Mouse (Mus musculus) stomach, postnatal 0 days (tissue): ENCODE measurements around the gene Cdh26. TPM values are rescaled to one million over a fixed set of nuclear protein-coding genes. Genes with fewer than 3 reads are reported as not detected.

ENCODE experiments used
- ATAC-seq: fragments of 200-750 bp; cut with Nextera tagmentation; 2 replicates; pipeline ENCODE4 v1.8.0; 2017; ENCODE audit not compliant: low FRiP score, low TSS enrichment
- DNase-seq: peaks from one replicate; pipeline ENCODE4 v3.0.0-alpha.2; 2016; ENCODE audit warnings: low spot score
- H3K27ac ChIP-seq: fragments of 300-500 bp; sonication (generic); replicated peaks from 2 replicates; pipeline ENCODE4 v1.5.1; 2014; ENCODE audit warnings: mild to moderate bottlenecking, control low read depth
- H3K27me3 ChIP-seq: fragments of 300-500 bp; sonication (generic); 2 replicates; pipeline ENCODE4 v1.6.1; 2014; ENCODE audit warnings: low read length; ENCODE audit not compliant: control insufficient read depth, insufficient read depth
- H3K36me3 ChIP-seq: fragments of 300-500 bp; sonication (generic); 2 replicates; pipeline ENCODE4 v1.6.1; 2014; ENCODE audit warnings: low read length, mixed read lengths; ENCODE audit not compliant: control insufficient read depth, insufficient read depth
- H3K4me1 ChIP-seq: fragments of 300-500 bp; sonication (generic); replicated peaks from 2 replicates; pipeline ENCODE4 v1.6.1; 2014; ENCODE audit warnings: antibody characterized with exemption; ENCODE audit not compliant: control insufficient read depth, insufficient read depth
- H3K4me2 ChIP-seq: fragments of 300-500 bp; sonication (generic); replicated peaks from 2 replicates; pipeline ENCODE4 v1.6.1; 2014; ENCODE audit warnings: low read depth, mild to moderate bottlenecking, control low read depth, moderate library complexity
- H3K4me3 ChIP-seq: fragments of 300-500 bp; sonication (generic); 2 replicates; pipeline ENCODE4 v1.5.1; 2014; ENCODE audit warnings: low read depth, low read length, control low read depth
- H3K9ac ChIP-seq: fragments of 300-500 bp; sonication (generic); 2 replicates; pipeline ENCODE4 v1.6.1; 2014; ENCODE audit warnings: mild to moderate bottlenecking, low read length, control low read depth, mixed read lengths
- H3K9me3 ChIP-seq: fragments of 300-500 bp; sonication (generic); 2 replicates; pipeline ENCODE4 v1.6.1; 2016; ENCODE audit warnings: low read length; ENCODE audit not compliant: control insufficient read depth
- CTCF ChIP-seq: IDR thresholded peaks from 2 replicates; pipeline ENCODE4 v1.5.1; 2016; ENCODE audit warnings: antibody characterized with exemption, low read depth, mild to moderate bottlenecking, moderate library complexity
- EP300 ChIP-seq: optimal IDR thresholded peaks from 2 replicates; pipeline ENCODE3; 2016; ENCODE audit warnings: antibody characterized with exemption
- WGBS: fragments of 180-500 bp; shearing (Covaris S2); extraction: QIAGEN DNeasy Blood & Tissue Kit; methylation state at CpG from one replicate; pipeline ENCODE4 v1.1.7; 2014; 5-methylcytosine and 5-hydroxymethylcytosine counted together
- polyA plus RNA-seq: library from polyadenylated mRNA; unstranded; fragments of >200 nt; fragmentation: Nextera tagmentation; extraction: Ambion mirVana; gene quantifications from 2 replicates; pipeline ENCODE4 v1.2.1, GENCODE M21; 2015

Gene Cdh26
- polyA plus RNA-seq, 1 experiment from 2014 or later = 0.39 TPM

- Histone ChIP-seq H3K9ac (no peak overlapping the region), H3K4me2 (no peak overlapping the region), H3K36me3 (no peaks in the 10 kb centered on the region), H3K9me3 (no peaks in the 10 kb centered on the region), H3K4me1 (no peaks in the 10 kb centered on the region), H3K4me3 (no peak overlapping the region), H3K27ac (no peak overlapping the region), H3K27me3 (no peaks in the 10 kb centered on the region)
- no peak for TF ChIP-seq EP300
- no peak for TF ChIP-seq CTCF
- WGBS = 49% methylated on average over 4 of the region's 4 CpGs
- DNase-seq (no peak), ATAC-seq (no peak)
These were observed 57.9 kb downstream of the Cdh26 start for GRCm38 (mm10) chr2:178488276-178488675.

DNA sequence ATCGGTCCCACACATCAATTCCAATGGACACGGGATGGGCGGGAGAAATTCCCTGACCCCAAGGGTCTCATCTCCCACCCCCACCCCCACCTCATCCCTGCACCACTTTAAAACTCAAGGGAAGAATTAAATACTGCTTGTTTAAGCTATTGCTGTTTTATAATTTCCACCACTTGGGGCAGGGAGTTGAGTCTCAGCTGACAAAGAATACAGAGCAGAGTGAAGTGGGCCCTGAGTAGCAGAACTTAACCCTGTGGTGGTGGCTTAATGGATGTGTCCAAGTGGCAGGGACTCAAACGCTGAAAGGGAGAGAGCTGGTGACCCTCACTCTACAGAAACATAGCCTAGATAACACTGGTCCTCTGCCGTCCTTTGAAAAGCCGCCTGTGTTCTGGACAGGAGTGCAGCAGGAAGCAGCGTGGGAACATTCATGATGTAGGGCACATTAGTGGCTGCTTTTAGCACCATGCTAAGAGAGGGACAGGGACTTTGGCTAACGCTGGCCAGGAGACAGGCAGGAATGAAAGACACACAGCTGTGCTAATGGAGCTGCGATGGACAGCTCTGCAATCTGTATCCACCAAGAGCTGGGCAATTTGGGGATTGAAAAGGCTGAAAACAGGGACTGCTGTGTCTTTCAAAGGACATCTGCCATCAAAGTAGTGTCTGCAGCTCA, 60.1 kb downstream of the Cdh26 start:
- Histone ChIP-seq H3K9me3 (no peaks in the 10 kb centered on the region), H3K36me3 (no peaks in the 10 kb centered on the region), H3K4me3 (no peak overlapping the region), H3K27ac (no peak overlapping the region), H3K4me1 (no peaks in the 10 kb centered on the region), H3K9ac (no peak overlapping the region), H3K27me3 (no peaks in the 10 kb centered on the region), H3K4me2 (no peak overlapping the region)
- TF ChIP-seq CTCF (no peak), EP300 (no peak)
- WGBS = 70% methylated on average over 9 of the region's 9 CpGs
- ATAC-seq (no peak), DNase-seq (no peak)

DNA sequence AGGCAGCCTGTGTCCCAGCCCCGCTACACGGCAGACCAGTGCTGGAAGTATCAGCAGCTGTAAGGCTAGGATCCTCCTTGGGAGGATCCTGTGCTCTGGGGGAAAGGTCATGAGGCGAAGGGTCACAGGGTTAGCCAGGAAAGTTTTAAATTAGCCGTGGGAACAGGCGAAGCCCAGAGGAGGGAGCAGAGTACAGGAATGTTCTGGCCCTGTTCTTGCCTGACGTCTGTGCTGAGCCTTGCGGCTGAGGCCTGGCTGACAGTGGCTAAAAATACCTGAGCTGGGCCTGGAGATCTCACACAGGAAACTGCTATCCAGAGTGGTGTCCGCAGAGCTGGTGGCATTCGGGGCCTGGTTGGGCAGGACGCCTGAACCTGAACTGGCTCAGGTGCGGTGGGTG, 63.7 kb downstream of the Cdh26 start:
- ATAC-seq = no peak; the same call in 1 of the 2 replicates
- H3K4me3 ChIP-seq = no peak overlapping the region
- 68% methylated on average over 11 of the region's 11 CpGs for WGBS
- no peak for DNase-seq
- H3K9me3 ChIP-seq = no peaks in the 10 kb centered on the region
- TF ChIP-seq CTCF = no peak
- TF ChIP-seq EP300 = no peak
- H3K36me3 ChIP-seq = no peaks in the 10 kb centered on the region
- no peak overlapping the region for H3K27ac ChIP-seq
- H3K4me2 ChIP-seq = no peak overlapping the region
- no peak overlapping the region for H3K9ac ChIP-seq
- no peaks in the 10 kb centered on the region for H3K27me3 ChIP-seq
- no peaks in the 10 kb centered on the region for H3K4me1 ChIP-seq

DNA sequence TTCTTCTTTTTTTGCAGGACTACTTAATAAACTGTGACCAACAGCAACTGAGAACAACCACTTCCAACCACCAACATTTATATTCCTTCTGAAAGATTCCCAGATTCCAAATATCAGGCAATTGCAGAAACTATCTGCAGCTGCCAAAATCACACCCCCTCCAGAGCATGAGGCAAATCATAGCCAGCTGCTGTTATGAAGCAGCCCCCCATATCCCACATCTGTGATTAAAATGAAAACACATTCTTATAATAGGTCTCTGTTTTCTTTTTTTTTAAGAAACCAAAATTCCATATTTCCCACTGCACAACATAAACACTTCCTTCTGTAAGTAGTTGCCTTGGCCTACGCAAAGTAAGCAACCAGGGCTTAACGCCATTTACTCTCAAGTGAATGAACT, 65.5 kb downstream of the Cdh26 start:
- 78% methylated on average over 2 of the region's 2 CpGs for WGBS
- no peaks in the 10 kb centered on the region for H3K36me3 ChIP-seq
- H3K27me3 ChIP-seq = no peaks in the 10 kb centered on the region
- DNase-seq = no peak
- no peaks in the 10 kb centered on the region for H3K9me3 ChIP-seq
- TF ChIP-seq EP300 (no peak), CTCF (no peak)
- ATAC-seq = no peak
- H3K9ac ChIP-seq = no peak overlapping the region
- H3K4me1 ChIP-seq = no peaks in the 10 kb centered on the region
- H3K27ac ChIP-seq = no peak overlapping the region
- H3K4me2 ChIP-seq = no peak overlapping the region
- no peak overlapping the region for H3K4me3 ChIP-seq

- DNase-seq (no peak), ATAC-seq (no peak)
- no peak overlapping the region for H3K9ac ChIP-seq
- H3K4me3 ChIP-seq = no peak overlapping the region
- H3K9me3 ChIP-seq = no peaks in the 10 kb centered on the region
- H3K4me1 ChIP-seq = no peaks in the 10 kb centered on the region
- TF ChIP-seq CTCF (no peak), EP300 (no peak)
- no peak overlapping the region for H3K27ac ChIP-seq
- H3K4me2 ChIP-seq = no peak overlapping the region
- no peaks in the 10 kb centered on the region for H3K27me3 ChIP-seq
- no peaks in the 10 kb centered on the region for H3K36me3 ChIP-seq
- WGBS = 60% methylated on average over 1 of the region's 1 CpGs
These were observed 67.6 kb downstream of the Cdh26 start for GRCm38 (mm10) chr2:178497900-178498299.

- no peaks in the 10 kb centered on the region for H3K9me3 ChIP-seq
- no peak overlapping the region for H3K9ac ChIP-seq
- no peak overlapping the region for H3K27ac ChIP-seq
- ATAC-seq (no peak), DNase-seq (peak; percentile 27)
- H3K36me3 ChIP-seq = no peaks in the 10 kb centered on the region
- WGBS = 37% methylated on average over 5 of the region's 5 CpGs
- H3K27me3 ChIP-seq = no peaks in the 10 kb centered on the region
- H3K4me3 ChIP-seq = no peak overlapping the region
- TF ChIP-seq EP300 (no peak), CTCF (no peak)
- no peaks in the 10 kb centered on the region for H3K4me1 ChIP-seq
- H3K4me2 ChIP-seq = no peak overlapping the region
These were observed 68.1 kb downstream of the Cdh26 start for GRCm38 (mm10) chr2:178498409-178498808.
